Mouse (Mus musculus): Measurements from ENCODE around the gene 1520401A03Rik.

DNA sequence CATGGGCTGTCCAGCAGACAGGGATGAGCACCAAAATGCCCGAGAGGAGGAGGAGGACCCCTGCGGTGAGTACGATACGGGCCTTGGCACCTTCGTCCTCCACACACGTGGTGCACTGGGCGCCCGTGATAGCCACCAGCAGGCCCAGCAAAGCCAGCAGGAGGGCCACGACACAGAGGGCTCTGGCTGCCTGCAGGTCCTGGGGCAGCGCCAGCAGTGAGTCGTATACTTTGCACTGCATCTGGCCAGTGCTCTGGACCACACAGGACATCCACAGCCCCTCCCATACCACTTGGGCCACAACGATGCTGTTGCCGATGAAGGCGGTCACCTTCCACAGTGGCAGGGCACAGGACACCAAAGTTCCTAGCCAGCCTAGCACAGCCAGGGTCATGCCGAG, 39.4 kb downstream of the 1520401A03Rik start:
- TF ChIP-seq CTCF (IDR thresholded peaks at IDR 0.05; ENCODE audit: borderline replicate concordance, control insufficient read depth, extremely low read depth, insufficient read depth, low read length, poor library complexity) (no peak), POLR2A (IDR thresholded peaks at IDR 0.05; ENCODE audit: control insufficient read depth, extremely low read depth, insufficient read depth, low read length, poor library complexity) (no peak)
